Mouse (Mus musculus) neural tube, embryonic 11.5 days (tissue): ENCODE measurements at regions not wholly inside any gene's neighbourhood (a gene's known extent, or its start where the extent isn't known, plus 50 kb on each side); places are given as distances from the start of the nearest gene placed in this dataset.
"Not testable (repeated sequence)": the region's sequence is repeated elsewhere in the genome, so short reads cannot be mapped to it uniquely, and the experiment has no call there.

Source experiments
- ATAC-seq: fragments of 200-750 bp; cut with Nextera tagmentation; 2 replicates; pipeline ENCODE4 v1.8.0; 2017; ENCODE audit warnings: moderate number of reproducible peaks, mild to moderate bottlenecking, moderate TSS enrichment, moderate library complexity; ENCODE audit not compliant: insufficient read depth, low FRiP score, low TSS enrichment
- DNase-seq: peaks from one replicate; pipeline ENCODE4 v3.0.0-alpha.2; 2015; ENCODE audit warnings: low spot score
- H3K27ac ChIP-seq: fragments of 300-500 bp; sonication (generic); 2 replicates; pipeline ENCODE4 v1.5.1; 2014; ENCODE audit warnings: low read depth, mild to moderate bottlenecking, low read length
- H3K27me3 ChIP-seq: fragments of 300-500 bp; sonication (generic); 2 replicates; pipeline ENCODE4 v1.6.1; 2014; ENCODE audit warnings: mild to moderate bottlenecking, low read length, mixed read lengths; ENCODE audit not compliant: control insufficient read depth, insufficient read depth
- H3K36me3 ChIP-seq: fragments of 300-500 bp; sonication (generic); 2 replicates; pipeline ENCODE4 v1.6.1; 2014; ENCODE audit warnings: mild to moderate bottlenecking, low read length, moderate library complexity, mixed read lengths; ENCODE audit not compliant: control insufficient read depth, insufficient read depth
- H3K4me1 ChIP-seq: fragments of 300-500 bp; sonication (generic); 2 replicates; pipeline ENCODE4 v1.6.1; 2014; ENCODE audit warnings: low read length, mixed read lengths; ENCODE audit not compliant: control insufficient read depth, insufficient read depth
- H3K4me2 ChIP-seq: fragments of 300-500 bp; sonication (generic); 2 replicates; pipeline ENCODE4 v1.6.1; 2014; ENCODE audit warnings: low read depth, mild to moderate bottlenecking, moderate library complexity
- H3K4me3 ChIP-seq: fragments of 300-500 bp; sonication (generic); 2 replicates; pipeline ENCODE4 v1.5.1; 2014; ENCODE audit warnings: low read depth, low read length
- H3K9ac ChIP-seq: fragments of 300-500 bp; sonication (generic); 2 replicates; pipeline ENCODE4 v1.6.1; 2014; ENCODE audit warnings: mild to moderate bottlenecking, low read length
- H3K9me3 ChIP-seq: fragments of 300-500 bp; sonication (generic); 2 replicates; pipeline ENCODE4 v1.6.1; 2016; ENCODE audit warnings: low read length; ENCODE audit not compliant: control insufficient read depth
- WGBS: fragments of 180-500 bp; shearing (Covaris S2); extraction: QIAGEN DNeasy Blood & Tissue Kit; methylation state at CpG from one replicate; pipeline ENCODE4 v1.1.7; 2014; 5-methylcytosine and 5-hydroxymethylcytosine counted together

DNA sequence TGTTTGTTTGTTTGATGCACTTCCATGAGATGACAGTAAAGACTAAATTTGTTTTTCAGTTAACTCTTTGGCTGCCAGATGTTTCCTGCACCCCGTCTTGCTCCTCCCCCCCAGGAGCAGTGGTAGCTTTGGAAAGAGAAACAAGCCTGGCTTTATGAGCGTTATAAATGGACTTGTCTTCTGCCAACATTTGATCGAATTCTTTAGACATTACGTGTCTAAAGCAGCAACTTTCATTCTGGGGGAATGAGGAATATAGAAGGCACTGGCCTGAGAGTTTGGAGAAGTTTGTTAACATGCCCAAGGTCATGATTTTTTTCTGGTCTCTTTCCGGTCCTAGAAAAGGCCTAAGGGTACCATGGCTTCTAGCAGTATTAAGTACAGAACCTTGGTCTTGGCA lies 148.8 kb upstream of the Fbxl4 start:
- ATAC-seq, result no peak

DNA sequence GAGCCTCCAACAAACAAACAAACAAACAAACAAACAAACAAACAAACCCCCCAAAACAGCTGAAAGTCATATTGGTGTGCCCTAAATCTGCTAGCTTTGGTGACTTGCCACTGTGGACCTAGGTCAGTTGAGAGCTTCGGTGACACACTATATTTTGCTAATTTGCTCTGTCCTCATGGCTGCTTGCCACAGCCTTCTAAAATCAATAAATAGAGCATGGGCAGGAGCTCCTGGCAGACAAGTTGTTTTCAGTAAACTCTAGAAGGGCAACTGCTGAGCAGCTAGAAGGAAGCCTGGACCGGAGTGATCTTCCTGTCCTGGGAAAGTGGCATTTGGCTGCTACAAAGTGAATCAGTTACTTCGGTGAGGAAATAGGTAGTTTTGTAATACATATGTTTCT lies 119.7 kb upstream of the Fbxl4 start:
- DNase-seq (no peak), ATAC-seq (no peak)
- no peaks in the 10 kb centered on the region for H3K9me3 ChIP-seq

More for the DNA sequence above, 148.8 kb upstream of the Fbxl4 start:
- Histone ChIP-seq H3K36me3 (no peaks in the 10 kb centered on the region), H3K27ac (no peak overlapping the region), H3K9me3 (no peaks in the 10 kb centered on the region), H3K27me3 (no peaks in the 10 kb centered on the region), H3K4me1 (no peaks in the 10 kb centered on the region), H3K4me3 (no peak overlapping the region), H3K9ac (no peak overlapping the region), H3K4me2 (no peak overlapping the region)
- DNase-seq, result no peak
- 85% methylated on average over 5 of the region's 5 CpGs for WGBS

DNA sequence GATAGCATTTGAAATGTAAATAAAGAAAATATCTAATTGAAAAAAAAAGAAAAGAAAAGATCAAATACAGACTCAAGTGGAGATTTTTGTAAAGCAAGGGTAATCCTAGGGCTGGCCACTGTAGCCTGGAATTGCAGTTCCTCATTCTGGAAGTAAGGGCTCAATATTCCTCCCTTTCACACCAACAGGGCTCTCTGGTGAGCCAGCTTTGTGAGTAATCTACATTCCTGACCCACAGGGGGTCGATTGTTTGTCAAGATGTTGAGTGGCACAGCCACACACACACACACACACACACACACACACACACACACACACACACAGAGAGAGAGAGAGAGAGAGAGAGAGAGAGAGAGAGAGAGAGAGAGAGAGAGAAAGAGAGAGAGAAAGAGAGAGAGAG lies 107.1 kb upstream of the Fbxl4 start:
- H3K4me2 ChIP-seq, H3K27ac ChIP-seq, H3K4me3 ChIP-seq, H3K4me1 ChIP-seq, ATAC-seq, H3K27me3 ChIP-seq, H3K36me3 ChIP-seq, H3K9ac ChIP-seq, H3K9me3 ChIP-seq, DNase-seq: not testable (repeated sequence)
- WGBS, result 10% methylated on average over 1 of the region's 1 CpGs

More for the DNA sequence above, 119.7 kb upstream of the Fbxl4 start:
- H3K36me3 ChIP-seq, result no peaks in the 10 kb centered on the region
- H3K4me3 ChIP-seq, result no peak overlapping the region
- no peak overlapping the region for H3K4me2 ChIP-seq
- 90% methylated on average over 3 of the region's 3 CpGs for WGBS
- H3K9ac ChIP-seq, result no peak overlapping the region
- H3K27ac ChIP-seq, result no peak overlapping the region
- H3K27me3 ChIP-seq, result no peaks in the 10 kb centered on the region
- H3K4me1 ChIP-seq, result no peaks in the 10 kb centered on the region

DNA sequence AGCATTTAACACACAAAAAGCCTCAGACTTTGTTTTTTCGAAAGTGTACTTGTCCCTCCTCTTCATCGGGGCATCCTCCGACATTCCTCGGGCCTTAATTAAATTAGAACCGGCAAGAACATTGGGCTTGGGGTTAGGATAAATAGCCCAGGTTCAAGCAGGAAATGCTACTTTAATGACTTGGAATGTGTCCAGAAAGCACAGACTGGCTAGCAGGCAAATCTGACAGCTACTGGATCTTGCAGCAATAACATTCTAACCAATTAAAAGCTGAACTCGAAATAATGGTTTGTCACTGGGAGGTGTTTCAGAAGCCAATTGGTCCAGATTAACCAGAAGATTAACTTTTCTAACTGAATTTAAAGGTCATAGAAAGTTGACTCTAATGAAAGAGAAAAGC lies 93.4 kb upstream of the Fbxl4 start:
- Histone ChIP-seq H3K9me3 (no peaks in the 10 kb centered on the region), H3K4me3 (no peak overlapping the region), H3K27ac (no peak overlapping the region), H3K27me3 (no peaks in the 10 kb centered on the region), H3K9ac (no peak overlapping the region), H3K4me1 (no peaks in the 10 kb centered on the region), H3K36me3 (no peaks in the 10 kb centered on the region), H3K4me2 (no peak overlapping the region)
- 84% methylated on average over 6 of the region's 6 CpGs for WGBS
- no peak for DNase-seq
- no peak for ATAC-seq

DNA sequence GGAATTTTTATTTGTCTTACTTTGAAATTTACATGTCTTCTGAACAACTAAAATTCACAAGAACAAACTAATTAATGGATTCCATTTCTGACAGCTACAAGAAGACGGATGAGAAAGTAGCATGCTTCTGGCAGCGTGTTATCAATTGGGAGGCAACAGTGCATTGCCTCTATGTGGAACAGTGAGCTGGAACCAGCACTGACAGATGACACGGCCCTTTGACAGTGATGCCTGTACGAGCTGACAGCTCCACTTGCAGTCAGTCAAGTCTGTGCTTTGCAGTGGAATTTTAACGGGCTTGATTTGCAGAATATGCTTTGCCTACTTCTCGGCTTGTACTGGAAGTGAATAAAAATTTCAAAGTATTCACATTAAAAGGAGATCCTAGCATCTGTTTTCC lies 88.3 kb upstream of the Fbxl4 start:
- WGBS, result 83% methylated on average over 6 of the region's 6 CpGs

DNA sequence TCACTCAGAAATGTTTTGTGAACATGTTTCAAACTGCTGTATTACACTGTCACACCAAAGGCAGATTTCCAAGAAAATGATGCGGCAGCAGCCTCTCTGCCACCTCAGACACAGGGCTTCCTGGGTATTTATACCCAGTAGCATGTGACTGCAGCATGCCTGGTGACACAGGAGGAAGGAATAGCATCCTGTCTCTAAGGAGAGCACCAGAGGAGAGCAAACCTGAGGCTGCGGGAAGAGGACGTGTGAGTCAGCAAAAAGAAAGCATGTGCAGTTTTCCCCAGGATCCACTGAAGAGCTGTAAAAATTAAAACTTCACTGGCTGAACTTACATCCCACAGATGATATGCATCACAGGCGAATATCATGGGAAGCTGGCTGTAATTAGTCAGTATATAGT lies 83.2 kb upstream of the Fbxl4 start:
- Histone ChIP-seq H3K27ac (no peak overlapping the region), H3K9me3 (no peaks in the 10 kb centered on the region), H3K4me1 (no peaks in the 10 kb centered on the region), H3K4me3 (no peak overlapping the region), H3K36me3 (no peaks in the 10 kb centered on the region), H3K4me2 (no peak overlapping the region), H3K27me3 (no peaks in the 10 kb centered on the region), H3K9ac (no peak overlapping the region)
- no peak for DNase-seq
- no peak for ATAC-seq
- 82% methylated on average over 4 of the region's 4 CpGs for WGBS

More for the DNA sequence above, 88.3 kb upstream of the Fbxl4 start:
- no peak for ATAC-seq
- Histone ChIP-seq H3K27me3 (no peaks in the 10 kb centered on the region), H3K27ac (no peak overlapping the region), H3K4me1 (no peaks in the 10 kb centered on the region), H3K4me2 (no peak overlapping the region), H3K4me3 (no peak overlapping the region), H3K9ac (no peak overlapping the region), H3K36me3 (no peaks in the 10 kb centered on the region), H3K9me3 (no peaks in the 10 kb centered on the region)
- DNase-seq, result no peak

DNA sequence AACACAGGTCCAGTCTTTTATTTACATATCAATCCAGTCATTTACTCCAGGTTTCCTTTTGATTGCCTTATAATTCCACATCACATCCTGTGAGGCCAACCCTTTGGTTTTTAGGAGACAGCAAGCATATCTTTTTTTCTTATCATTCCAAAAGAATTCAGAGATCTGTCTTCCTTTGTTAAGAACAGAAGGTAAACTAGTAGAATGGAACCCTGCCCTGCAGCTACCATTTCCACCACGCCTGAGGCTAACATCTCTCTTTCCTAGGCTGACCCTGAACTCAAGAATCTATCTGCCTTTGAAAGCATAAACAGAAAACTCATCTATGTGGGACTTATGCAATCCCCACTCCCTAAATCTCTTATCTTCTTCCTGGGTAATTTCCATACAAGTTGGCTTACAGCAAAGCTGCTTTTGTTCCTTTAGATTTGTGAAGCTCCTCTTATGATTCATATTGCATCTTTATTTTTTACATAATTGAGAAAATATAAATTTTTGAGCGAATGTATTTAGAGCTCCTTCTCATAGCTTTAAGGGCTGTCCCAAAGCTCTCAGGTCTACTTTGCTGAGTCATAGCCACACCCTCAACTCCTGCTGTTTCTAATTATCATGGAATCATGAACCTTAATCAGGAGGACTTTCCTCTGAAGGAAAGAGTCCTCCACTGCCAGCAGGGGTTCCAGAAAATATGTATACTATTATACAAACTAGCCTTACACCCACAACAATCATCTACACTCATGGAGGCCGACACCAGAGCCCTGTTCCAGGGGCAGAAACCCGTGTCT lies 74.6 kb upstream of the Fbxl4 start:
- H3K4me3 ChIP-seq, result no peak overlapping the region
- no peaks in the 10 kb centered on the region for H3K27me3 ChIP-seq
- no peak overlapping the region for H3K9ac ChIP-seq
- H3K4me1 ChIP-seq, result no peaks in the 10 kb centered on the region
- DNase-seq (no peak), ATAC-seq (no peak)
- WGBS, result 79% methylated on average over 4 of the region's 4 CpGs
- no peaks in the 10 kb centered on the region for H3K36me3 ChIP-seq
- H3K4me2 ChIP-seq, result no peak overlapping the region
- H3K27ac ChIP-seq, result no peak overlapping the region
- H3K9me3 ChIP-seq, result no peaks in the 10 kb centered on the region

DNA sequence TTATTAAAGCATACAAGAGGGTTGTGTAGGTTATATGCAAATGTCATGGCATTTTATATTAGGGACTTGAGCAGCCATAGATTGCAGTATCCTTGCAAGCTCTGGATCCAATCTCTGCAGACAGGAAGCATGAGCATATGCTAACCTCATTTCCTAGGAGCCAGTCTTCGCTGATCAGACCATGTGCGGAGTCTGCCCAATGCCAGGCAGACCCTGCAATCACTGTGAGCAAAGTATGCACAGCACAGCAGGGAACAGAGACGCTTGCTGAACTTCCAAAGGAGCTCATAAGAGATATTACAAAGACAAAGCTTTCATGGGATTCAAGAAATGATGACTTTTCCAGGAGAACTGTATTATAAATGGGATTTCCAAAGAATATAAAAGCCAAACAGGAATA lies 65.2 kb upstream of the Fbxl4 start:
- no peak overlapping the region for H3K9ac ChIP-seq
- H3K4me2 ChIP-seq, result no peak overlapping the region
- no peak for DNase-seq
- 61% methylated on average over 3 of the region's 3 CpGs for WGBS
- no peaks in the 10 kb centered on the region for H3K36me3 ChIP-seq
- H3K9me3 ChIP-seq, result no peaks in the 10 kb centered on the region
- no peak for ATAC-seq
- no peaks in the 10 kb centered on the region for H3K4me1 ChIP-seq
- no peaks in the 10 kb centered on the region for H3K27me3 ChIP-seq
- H3K27ac ChIP-seq, result no peak overlapping the region
- no peak overlapping the region for H3K4me3 ChIP-seq

DNA sequence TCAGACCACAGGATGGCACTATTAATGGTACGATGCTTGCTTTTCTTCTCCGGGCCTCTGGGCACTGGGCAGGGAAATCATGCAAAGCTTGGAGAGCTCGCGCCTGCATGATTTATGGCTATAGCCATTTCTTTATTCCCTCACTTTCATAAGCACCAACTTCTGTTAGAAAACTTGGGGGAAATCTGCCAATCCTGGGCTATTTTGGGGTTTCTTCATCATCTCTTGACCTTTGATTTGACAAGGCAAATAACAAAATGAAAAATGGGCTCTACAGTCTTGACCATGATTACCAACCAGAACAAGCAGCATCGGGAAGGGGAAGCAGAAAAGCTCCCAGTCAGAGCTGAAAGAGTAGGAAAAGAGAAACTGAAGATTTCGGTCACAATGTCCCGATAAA lies 57.1 kb upstream of the Fbxl4 start:
- 91% methylated on average over 7 of the region's 7 CpGs for WGBS
- no peak overlapping the region for H3K27ac ChIP-seq
- H3K4me1 ChIP-seq, result no peaks in the 10 kb centered on the region
- no peak overlapping the region for H3K4me2 ChIP-seq
- DNase-seq, result no peak
- H3K9me3 ChIP-seq, result 0 out of 2 replicates have a peak, but pooled peaks cover 4% of the 10 kb centered on the region
- no peak for ATAC-seq
- no peaks in the 10 kb centered on the region for H3K27me3 ChIP-seq
- no peak overlapping the region for H3K4me3 ChIP-seq
- no peak overlapping the region for H3K9ac ChIP-seq
- no peaks in the 10 kb centered on the region for H3K36me3 ChIP-seq
